Mouse (Mus musculus) kidney, adult 18-20 months (tissue): Measurements from ENCODE around the gene Wdcp.
"Not testable (repeated sequence)": the region's sequence is repeated elsewhere in the genome, so short reads cannot be mapped to it uniquely, and the experiment has no call there.

Experiments
- DNase-seq: peaks from one replicate; pipeline ENCODE4 v3.0.0; 2021

Wdcp gene

GRCm38 (mm10) chr12:4842890-4843597 is at the start of gene Wdcp:
Wdcp (plus strand) TSS chr12:4843303.
- peak; percentile 91 for DNase-seq

- no peak for DNase-seq
Measured at GRCm38 (mm10) chr12:4793718-4794117, 49.4 kb upstream of the Wdcp start.

- not testable (repeated sequence) for DNase-seq
Measured at GRCm38 (mm10) chr12:4797471-4797870, 45.6 kb upstream of the Wdcp start.

GRCm38 (mm10) chr12:4811036-4811435 is 32.1 kb upstream of the Wdcp start:
- no peak for DNase-seq

GRCm38 (mm10) chr12:4811705-4812104 is 31.4 kb upstream of the Wdcp start:
- DNase-seq, result no peak

- DNase-seq, result no peak
Measured at GRCm38 (mm10) chr12:4813636-4814035, 29.5 kb upstream of the Wdcp start.

GRCm38 (mm10) chr12:4816680-4817360 is 26.3 kb upstream of the Wdcp start:
- no peak for DNase-seq

- peak; percentile 99 for DNase-seq
Measured at GRCm38 (mm10) chr12:4817361-4818101, 25.6 kb upstream of the Wdcp start, which contains the start of gene Sf3b6. Sf3b6 (plus strand) TSS chr12:4817544.

GRCm38 (mm10) chr12:4827256-4827655 is 15.8 kb upstream of the Wdcp start:
- no peak for DNase-seq

- no peak for DNase-seq
Measured at GRCm38 (mm10) chr12:4836959-4837358, 6.1 kb upstream of the Wdcp start.

GRCm38 (mm10) chr12:4840010-4840409 is 3.1 kb upstream of the Wdcp start:
- no peak for DNase-seq

GRCm38 (mm10) chr12:4840741-4841140 is 2.4 kb upstream of the Wdcp start:
- no peak for DNase-seq

- DNase-seq, result peak; percentile 50
Measured at GRCm38 (mm10) chr12:4841392-4841887, 1.7 kb upstream of the Wdcp start, which contains the start of gene Fkbp1b. Fkbp1b (minus strand) TSS chr12:4841591.

GRCm38 (mm10) chr12:4842456-4842855 is 647 bp upstream of the Wdcp start:
- no peak for DNase-seq

- peak; percentile 44 for DNase-seq
Measured at GRCm38 (mm10) chr12:4843741-4844140, 638 bp downstream of the Wdcp start.

- DNase-seq, result no peak
Measured at GRCm38 (mm10) chr12:4856160-4856559, 13.1 kb downstream of the Wdcp start.

GRCm38 (mm10) chr12:4856834-4857233 is 13.7 kb downstream of the Wdcp start:
- DNase-seq, result no peak

GRCm38 (mm10) chr12:4859241-4859914 is 16.3 kb downstream of the Wdcp start:
- DNase-seq, result no peak

GRCm38 (mm10) chr12:4862672-4863071 is 19.6 kb downstream of the Wdcp start:
- DNase-seq, result no peak

- peak; percentile 70 for DNase-seq
Measured at GRCm38 (mm10) chr12:4863654-4864337, 20.7 kb downstream of the Wdcp start.

- DNase-seq, result no peak
Measured at GRCm38 (mm10) chr12:4864338-4864690, 21.2 kb downstream of the Wdcp start.

- no peak for DNase-seq
Measured at GRCm38 (mm10) chr12:4868924-4869323, 25.8 kb downstream of the Wdcp start.
